Mouse (Mus musculus): ENCODE data around the gene 4931440F15Rik.
"Not testable (repeated sequence)": the region's sequence is repeated elsewhere in the genome, so short reads cannot be mapped to it uniquely, and the experiment has no call there.

The 4931440F15Rik gene

DNA sequence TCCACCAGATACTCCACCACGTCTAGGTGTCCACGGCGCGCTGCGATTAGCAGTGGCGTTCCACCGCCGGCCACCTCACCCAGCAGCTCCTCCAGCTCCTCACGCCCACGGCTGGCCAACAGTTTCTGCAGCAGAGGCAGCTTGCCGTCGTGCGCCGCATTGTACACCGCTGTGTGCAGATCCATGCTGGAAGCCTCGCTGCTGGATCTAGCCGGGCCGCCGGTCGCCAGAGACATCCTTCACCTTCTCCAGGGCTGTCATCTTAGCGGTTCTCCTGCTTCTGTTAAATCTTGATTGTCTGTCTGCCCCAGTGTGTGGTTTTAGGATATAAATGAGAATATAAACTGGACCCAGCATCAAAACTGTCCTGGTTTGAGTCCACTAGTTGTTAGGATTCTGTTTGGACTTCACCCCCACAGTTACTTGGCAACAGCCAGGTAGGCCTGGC lies at the start of gene 4931440F15Rik:
Gene 4931440F15Rik (minus strand): TSS at position 398 of the 448 bp plus-strand sequence.
- DNase-seq (ENCODE audit: low read depth, low spot score): not testable (repeated sequence)

DNA sequence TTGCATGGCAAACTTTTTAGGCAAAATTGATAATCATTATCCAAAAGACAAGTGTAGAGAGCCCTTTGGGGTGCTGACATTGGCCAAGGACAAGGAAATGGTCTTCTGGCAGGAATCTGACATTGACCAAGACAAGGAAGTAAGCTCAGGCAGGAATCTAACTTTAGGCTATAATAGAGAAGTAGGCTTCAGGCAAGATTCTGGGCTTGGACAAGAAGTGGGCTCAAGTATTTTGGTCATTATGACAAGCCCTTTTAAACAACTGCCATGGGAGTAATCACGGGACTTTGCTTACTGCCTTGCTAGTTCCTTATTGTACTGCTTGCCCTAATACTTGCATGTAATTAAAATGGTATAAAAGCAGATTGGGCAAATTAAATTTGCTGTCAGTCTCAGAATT lies 49.3 kb upstream of the 4931440F15Rik start:
- DNase-seq (ENCODE audit: low read depth, low spot score): not testable (repeated sequence)

DNA sequence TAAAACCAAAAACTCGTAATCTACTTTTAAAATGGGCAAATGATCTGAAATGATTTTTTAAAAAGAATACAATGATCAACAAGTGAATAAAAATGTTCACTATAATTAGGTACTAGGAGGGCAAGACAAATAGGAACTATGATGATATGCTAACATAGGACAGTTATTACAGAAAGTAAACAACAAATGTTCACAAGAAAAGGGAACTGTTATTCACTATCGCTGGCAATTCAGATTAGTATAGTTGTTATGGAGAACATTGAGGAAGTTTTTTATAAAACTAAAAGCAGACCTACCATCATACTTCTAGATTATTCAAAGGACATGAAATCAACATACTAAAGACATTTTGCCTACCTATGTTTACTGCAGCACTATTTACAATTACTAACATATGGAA lies 44.7 kb upstream of the 4931440F15Rik start:
- DNase-seq (ENCODE audit: low read depth, low spot score): no peak

DNA sequence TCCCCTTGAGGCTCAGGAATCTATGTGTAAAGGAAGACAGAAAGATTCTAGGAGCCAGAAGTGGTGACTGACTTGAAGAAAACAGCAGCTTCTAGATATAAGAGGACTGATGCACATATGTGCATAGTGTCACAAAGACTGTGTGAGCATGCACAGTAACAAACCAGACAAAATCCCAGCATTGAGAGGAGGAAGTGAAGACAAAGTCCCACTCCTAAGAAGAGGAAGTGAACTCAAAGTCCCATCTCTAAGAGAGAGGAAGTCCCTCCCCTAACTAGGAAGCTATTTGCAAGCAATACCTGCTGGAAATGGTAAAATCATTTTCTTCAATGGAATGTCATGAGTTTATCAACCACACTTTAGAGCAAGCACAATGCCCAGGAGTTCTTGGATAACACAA lies 38.8 kb upstream of the 4931440F15Rik start:
- DNase-seq (ENCODE audit: low read depth, low spot score): no peak

DNA sequence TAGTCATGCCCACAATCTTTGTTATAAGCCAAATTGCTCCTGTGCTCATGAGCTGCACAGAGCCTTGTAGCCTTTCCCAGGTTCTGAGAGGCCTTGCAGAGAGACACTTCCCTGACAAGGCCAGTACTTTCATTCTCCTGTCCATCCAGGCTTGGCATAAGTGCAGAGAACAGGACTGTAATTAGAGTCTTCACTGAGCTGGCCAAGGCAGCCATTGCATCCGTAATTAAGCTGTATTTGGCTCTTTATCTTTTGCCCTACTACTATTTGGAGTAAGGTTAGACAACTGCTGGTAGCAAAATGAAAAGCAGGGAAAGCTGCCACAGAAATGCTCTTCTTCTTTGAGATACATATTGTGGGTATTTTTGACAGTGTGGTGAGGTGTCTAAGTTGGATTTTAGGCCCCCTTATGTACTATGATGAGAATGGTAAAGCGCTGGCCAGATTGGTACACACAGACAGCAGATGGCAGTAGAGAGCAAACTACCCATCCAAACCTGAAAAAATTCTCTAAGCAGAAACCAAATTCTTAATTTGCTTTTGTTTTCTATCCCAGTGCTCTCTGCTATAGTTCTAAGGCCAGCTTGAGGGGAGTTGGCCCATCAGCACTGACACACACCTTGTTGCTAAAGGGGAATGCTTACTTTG lies 36.4 kb upstream of the 4931440F15Rik start:
- DNase-seq (ENCODE audit: low read depth, low spot score): peak; percentile 78

DNA sequence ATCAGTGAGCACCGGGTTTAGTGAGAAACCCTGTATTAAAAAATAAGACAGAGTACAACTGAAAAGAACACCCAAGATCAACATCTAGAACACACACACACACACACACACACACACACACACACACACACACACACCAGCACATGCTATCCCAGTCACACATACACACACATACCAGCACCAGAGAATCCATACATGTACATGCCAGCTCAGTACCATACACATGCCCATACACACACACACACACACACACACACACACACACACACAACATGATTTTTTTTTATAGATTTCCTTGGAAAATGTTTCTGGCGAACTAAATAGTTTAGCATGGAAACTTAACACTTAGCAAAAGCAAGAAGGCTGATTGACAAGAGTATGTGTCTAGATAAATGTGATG lies 35.6 kb upstream of the 4931440F15Rik start:
- DNase-seq (ENCODE audit: low read depth, low spot score): no peak

DNA sequence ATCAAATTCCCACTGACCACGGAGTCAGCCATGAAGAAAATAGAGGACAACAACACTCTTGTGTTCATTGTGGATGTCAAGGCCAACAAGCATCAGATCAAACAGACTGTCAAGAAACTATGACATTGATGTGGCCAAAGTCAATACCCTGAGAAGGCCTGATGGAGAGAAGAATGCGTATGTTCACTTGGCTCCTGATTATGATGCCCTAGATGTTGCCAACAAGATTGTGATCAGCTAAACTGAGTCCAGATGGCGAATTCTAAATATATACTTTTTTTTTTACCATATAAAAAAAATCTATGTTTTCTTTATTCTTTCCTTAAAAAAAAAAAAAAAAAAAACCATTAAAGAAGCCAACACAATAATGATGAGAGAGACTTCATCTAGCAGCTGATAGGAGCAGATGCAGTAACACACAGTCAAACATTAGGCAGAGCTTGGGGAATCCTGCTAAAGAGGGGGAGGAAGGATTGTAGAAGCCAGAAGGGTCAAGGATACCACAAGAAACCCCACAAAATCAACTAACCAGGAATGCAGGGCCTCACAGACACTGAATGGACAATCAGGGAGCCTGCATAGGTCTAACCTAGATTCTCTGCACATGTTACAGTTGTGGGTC lies 15.2 kb upstream of the 4931440F15Rik start:
- DNase-seq (ENCODE audit: low read depth, low spot score): peak; percentile 49

DNA sequence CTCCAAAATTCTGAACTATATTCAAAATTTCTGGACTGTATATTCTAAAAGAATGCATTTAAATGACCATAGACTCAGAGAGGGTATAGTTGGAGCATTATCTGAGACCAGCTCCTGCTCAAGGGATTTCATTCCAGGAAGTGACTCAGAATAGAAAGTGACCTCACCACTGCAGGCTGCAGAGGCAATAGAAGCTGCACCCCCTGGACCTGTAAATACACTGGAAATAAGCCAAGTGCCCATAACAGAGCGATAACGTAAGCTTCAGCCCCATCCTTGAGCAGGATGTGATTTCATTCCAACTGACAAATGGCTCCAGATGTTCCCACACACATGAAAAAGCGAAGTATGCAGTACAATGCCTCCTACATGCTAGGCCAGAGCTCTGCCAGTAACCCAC lies 14.3 kb upstream of the 4931440F15Rik start:
- DNase-seq (ENCODE audit: low read depth, low spot score): peak; percentile 98

DNA sequence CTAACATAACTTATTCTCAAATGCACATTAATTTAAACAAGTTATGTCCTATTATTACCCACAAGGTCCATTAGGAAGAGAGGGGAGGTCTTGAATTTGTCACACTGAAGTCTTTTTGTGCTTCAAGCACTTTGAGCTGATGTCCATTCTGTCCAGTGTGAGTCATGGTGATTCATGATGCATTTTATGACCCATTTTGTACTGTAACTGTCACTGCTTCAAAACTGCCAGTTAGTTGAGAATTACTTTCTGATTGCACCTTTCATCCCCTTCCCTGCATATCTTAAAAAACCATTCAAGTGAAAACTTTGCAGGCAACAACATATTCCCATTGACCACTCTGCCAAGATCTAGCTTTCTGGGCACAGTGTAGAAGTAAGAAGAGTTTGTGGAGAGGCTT lies 11.6 kb upstream of the 4931440F15Rik start:
- DNase-seq (ENCODE audit: low read depth, low spot score): peak; percentile 64

DNA sequence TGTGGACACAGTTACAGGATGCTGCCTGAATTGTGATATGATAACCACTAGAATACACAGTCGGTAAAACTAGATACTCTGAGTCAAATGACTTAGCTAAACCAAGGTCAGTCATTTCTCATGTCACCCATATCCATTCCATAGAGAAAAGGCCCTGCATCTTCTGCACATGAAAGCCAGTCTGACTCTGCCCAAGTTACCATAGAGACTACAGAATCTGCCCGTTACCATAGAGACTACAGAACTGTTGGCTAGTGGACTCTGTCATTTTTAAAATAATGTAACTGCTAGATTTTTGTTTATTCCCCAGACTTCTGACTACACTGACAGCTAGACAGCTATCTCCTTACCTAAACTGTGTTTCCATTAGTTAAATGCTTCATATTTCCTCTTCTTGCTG lies 2.3 kb upstream of the 4931440F15Rik start:
- no peak for DNase-seq (ENCODE audit: low read depth, low spot score)

DNA sequence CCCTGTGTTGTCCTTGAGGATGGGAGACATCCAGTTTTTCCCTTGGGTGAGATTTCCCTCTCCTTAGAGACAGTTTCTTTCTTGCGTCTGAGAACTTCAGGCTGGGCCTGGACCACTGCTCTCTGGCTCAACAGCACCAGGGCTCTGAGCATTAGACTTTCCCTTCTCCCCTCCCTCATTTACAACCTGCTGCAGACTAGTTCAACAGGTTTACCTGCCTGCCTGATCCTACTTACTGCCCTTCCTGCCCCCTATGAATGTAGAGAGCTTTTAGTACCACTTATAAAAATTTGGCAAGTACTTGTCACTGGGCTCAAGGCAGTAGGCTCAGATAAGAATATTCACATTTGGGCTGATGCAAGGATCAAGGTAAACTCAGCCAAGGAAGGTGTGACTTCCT lies 533 bp upstream of the 4931440F15Rik start:
- no peak for DNase-seq (ENCODE audit: low read depth, low spot score)

DNA sequence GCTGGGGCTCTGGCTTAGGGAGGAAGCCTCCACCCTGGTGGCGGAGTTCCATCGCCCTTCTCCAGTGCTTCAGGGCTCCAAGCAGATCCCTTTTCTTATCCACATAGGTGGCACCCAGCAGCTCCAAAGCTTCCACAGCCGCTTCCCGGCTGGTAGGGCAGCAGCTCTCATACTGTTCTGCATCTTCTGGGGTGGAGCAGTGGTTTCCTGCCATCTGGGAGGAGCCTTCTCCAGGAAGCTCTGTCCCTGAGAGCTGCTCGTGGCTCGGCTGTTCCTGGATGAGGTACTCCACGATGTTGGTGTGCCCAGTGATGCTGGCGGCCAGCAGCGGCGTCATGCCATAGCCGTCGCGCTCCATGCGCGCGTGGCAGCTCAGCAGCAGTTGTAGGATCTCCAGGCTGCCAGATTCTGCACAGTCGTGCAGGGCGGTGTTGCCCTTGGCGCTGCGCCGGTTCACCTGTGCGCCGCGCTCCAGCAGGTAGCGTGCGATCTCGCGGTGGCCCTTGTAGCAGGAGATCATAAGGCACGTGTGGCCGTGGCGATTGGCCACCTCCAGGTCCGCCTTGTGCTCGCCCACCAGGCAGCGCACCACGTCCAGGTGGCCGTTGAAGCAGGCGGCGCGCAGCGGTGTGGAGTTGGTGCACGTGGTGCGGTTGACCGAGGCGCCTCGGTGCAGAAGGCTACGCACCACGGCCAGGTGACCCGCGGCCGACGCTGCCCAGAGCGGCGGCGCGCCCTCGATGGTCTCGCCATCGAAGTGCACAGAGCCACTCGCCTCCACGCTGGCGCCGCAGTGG lies 796 bp downstream of the 4931440F15Rik start:
- not testable (repeated sequence) for DNase-seq (ENCODE audit: low read depth, low spot score)

DNA sequence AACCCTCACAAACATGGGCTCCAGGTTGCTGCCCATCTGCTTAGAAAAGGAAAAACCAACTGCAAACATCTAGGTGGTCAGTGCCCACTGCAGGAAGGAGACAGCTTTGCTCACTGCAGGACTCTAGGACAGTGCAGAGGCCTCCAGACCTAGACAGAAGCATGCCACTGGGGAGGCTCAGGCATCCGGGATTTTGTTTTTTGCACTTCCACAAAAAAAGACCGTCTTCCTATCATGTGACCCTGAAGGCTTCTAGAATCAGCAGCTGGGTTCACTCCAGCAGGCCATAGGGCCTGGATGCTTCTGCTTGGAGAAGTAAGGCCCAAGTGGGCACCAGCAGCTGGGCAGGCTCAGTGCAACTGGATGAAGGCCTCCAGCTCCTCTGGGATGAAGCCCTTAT lies 2.3 kb downstream of the 4931440F15Rik start:
- no peak for DNase-seq (ENCODE audit: low read depth, low spot score)

DNA sequence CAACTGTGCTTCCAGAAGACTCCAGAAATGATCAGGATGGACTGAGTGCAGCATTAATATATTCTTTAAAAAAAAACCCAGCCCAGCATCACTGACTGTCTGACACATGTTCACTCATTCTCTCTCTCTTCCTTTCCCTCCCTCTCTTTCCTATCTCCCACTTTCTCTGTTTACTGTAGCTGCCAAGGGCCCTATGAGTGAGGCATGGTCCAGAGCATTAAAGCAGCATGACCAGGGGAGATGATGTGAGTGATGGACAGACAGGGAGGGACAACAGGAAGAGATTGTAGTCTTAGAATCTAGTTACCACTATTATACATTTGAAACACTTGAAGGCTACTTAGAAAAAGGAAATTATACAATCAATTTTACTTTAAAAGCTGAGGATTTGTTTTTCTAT lies 9.8 kb downstream of the 4931440F15Rik start:
- DNase-seq (ENCODE audit: low read depth, low spot score): no peak

DNA sequence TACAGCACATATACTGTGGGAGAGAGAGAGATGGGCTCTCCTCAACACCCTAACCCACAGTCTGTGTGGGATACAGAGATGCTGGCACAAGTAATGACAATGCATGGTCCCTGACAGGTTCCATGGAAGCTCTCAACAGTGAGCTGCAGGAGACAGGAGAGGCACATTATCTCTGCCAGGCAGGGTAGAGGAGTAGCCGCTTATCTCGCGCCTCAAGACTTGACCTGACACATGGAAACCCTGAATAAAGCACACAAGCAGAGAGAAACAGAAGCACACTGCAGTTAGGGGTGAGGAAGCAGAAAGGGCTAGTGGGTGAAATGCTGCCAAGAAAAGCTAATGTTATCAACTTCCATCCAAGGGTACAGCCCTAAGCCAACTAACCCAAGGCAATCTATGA lies 10.2 kb downstream of the 4931440F15Rik start:
- no peak for DNase-seq (ENCODE audit: low read depth, low spot score)

DNA sequence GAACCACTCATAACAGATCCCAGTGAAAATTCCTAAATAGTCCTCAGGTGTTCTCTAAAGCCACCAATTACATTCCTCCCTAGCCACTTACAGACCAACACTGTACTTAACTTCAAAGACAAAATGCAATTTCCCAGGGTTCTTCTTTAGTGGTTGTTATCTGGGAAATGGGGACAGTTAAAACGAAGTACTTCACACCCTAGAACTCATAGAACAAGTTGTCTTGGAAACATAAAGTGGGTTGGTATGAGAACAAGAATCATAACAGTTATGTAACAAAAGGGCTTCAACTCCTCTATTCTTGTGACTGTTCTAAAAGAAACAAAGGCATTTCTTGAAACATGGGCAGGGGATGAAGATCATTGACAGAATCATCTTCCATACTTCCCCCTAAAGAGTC lies 12.2 kb downstream of the 4931440F15Rik start:
- no peak for DNase-seq (ENCODE audit: low read depth, low spot score)

DNA sequence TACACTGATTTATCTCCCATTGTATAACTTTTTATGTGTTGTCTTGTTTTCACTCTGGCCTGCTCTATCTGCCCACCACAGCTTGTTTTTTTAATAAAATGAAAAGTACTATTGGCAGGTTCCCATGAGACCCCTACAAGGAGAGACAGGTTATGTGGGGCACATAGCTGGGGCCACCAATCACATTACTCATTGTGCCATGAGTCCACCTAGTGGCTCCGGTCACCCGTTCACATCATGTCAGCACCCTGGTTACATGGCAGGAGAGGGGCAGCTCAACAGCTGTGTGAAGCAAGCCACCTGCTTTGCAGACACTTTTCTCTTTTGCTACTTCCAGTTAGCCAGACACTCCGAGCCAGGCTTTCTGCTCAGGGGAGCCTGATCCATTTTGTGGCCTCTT lies 13.0 kb downstream of the 4931440F15Rik start:
- no peak for DNase-seq (ENCODE audit: low read depth, low spot score)

DNA sequence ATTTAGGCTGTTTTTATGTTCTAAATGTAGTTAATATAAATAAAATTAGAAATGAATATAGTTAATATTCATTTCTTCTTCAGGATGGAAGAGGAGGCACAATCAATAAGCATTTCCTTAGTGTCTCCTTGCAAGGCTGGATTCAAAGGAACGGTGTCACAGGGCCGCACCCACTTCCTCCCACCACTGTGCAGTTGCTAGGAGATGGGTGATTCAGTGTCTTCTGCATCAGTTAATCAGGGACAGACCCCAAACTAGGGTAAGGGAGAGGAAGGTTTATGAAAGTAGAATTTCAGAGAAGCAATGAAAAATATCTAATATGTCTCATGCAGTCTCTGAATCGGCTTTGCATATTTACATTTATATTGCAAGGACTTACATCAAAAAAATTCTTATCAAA lies 15.1 kb downstream of the 4931440F15Rik start:
- peak; percentile 9 for DNase-seq (ENCODE audit: low read depth, low spot score)

DNA sequence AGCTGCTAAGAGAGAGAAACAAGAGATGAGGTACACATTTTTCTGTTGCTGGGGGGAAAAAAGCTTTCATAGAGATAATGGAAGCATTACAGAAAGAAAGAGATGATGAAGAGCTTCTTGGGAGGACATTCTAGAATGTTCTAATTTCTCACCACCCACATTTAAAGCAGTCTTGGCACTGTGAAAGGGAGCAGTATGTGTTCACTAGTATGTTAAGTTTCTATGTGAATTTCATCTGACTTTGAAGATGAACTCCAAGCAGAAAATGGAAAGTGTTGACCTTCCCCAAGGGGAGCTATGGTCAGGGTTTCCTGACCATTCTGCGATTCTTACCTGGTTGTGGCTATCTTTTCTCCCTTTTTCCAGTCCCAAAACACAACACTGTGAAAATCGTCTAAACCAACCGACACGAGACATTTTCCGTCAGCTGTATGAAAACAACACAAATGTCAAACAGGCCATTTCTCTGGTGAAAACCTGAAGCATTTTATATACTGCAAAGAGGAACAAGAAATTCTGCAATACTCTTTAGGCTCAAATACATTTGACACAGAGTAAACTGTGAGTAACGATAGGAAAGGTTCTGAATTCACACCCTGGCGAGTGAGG lies 16.4 kb downstream of the 4931440F15Rik start:
- no peak for DNase-seq (ENCODE audit: low read depth, low spot score)

DNA sequence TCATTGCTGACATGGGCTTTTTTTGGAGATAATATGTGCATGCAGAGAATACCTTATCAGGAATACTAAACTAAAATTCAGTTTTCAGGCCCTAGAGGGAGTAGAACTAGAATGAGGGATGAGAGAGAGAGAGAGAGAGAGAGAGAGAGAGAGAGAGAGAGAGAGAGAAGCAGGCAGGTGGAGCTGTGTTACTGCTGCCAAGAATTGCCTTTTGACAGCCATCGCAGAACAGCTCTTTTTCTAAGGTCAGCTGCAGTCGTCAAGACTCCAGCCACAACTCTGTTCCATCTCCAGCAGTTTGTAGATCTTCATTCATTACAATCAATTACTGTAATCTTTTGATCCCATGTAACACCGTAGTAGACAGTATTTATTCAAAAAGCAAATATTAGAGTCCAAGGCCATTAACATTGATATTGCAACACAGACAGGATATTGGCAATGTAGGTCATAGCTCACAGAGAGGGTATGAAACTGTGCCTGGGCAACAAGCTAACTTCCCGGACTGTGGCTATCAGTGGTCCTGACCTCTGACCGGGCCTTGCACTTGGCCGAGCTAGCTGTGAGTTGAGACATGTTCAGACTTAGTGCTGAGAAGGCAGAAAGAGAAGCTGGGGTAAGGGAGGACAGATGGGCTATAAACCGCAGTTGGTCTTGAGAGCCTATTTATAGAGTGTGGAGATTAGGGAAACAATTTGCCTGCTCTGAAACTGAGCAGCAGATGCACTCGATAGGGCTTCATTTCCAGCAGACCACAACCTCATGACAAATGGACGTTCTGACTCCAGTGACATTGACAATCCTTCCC lies 17.1 kb downstream of the 4931440F15Rik start:
- no peak for DNase-seq (ENCODE audit: low read depth, low spot score)

DNA sequence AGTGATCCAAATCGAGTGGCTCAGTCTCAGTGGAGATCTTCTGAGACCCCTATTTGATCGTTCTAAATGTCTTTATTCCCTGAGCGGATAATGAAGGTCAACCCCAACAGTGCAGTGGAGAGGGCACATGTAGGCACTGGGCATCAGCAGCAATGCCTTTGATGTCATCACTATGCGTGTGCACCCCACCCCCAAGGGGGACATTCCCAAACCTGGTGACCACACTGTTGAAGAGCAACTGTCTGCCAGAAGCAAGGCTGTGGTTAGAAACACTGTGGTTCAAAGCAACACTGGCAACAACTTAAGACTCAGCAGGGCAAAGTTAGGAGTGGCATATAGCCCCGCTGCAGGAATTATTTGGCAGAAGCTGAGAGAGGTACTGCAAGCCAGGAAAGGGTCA lies 18.1 kb downstream of the 4931440F15Rik start:
- DNase-seq (ENCODE audit: low read depth, low spot score): no peak
